Mouse (Mus musculus): Measurements from ENCODE around the gene 1700066M21Rik. TPM values are rescaled to one million over a fixed set of nuclear protein-coding genes. Genes with fewer than 3 reads are reported as not detected.

The 1700066M21Rik gene
- total and polyA plus RNA-seq, 3 experiments: 9.9 to 11.7 TPM; not detected in 1

GRCm38 (mm10) chr1:57335200-57335599 lies 42.2 kb upstream of the 1700066M21Rik start:
- TF ChIP-seq MAX (IDR thresholded peaks at IDR 0.05; ENCODE audit: low read length) (no peak), ELF1 (IDR thresholded peaks at IDR 0.05; ENCODE audit: low read depth, low read length) (no peak), MAFK (IDR thresholded peaks at IDR 0.05; ENCODE audit: borderline replicate concordance, low read depth, low read length) (no peak), TCF12 (IDR thresholded peaks at IDR 0.05; ENCODE audit: low read depth, low read length) (no peak), SIN3A (IDR thresholded peaks at IDR 0.05; ENCODE audit: low read length) (no peak), ZKSCAN1 (IDR thresholded peaks at IDR 0.05; ENCODE audit: low read depth, low read length) (no peak), CTCF (IDR thresholded peaks at IDR 0.05 in 2 of 3, conservative IDR thresholded peaks at IDR 0.05 in 1 of 3; ENCODE audit: control insufficient read depth in 1 of 3, insufficient read depth in 1 of 3, low read depth in 2 of 3, low read length in 3 of 3, poor library complexity in 1 of 3, severe bottlenecking in 1 of 3) (no peak), TAL1 (IDR thresholded peaks at IDR 0.05; ENCODE audit: low read length) (no peak), CHD1 (IDR thresholded peaks at IDR 0.05; ENCODE audit: low read depth, low read length) (no peak), HCFC1 (IDR thresholded peaks at IDR 0.05; ENCODE audit: low read depth, low read length) (no peak), USF1 (IDR thresholded peaks at IDR 0.05; ENCODE audit: low read depth, low read length) (no peak), E2F4 (IDR thresholded peaks at IDR 0.05; ENCODE audit: borderline replicate concordance, low read depth, low read length) (no peak), RCOR1 (IDR thresholded peaks at IDR 0.05; ENCODE audit: low read depth, low read length) (no peak), BHLHE40 (IDR thresholded peaks at IDR 0.05; ENCODE audit: borderline replicate concordance, low read depth, low read length) (no peak), POLR2AphosphoS5 (IDR thresholded peaks at IDR 0.05; ENCODE audit: borderline replicate concordance, low read depth, low read length) (no peak)
- no peaks in the 10 kb centered on the region for H3K36me3 ChIP-seq (ENCODE audit: control insufficient read depth in 1 of 2, insufficient read depth in 2 of 2, low read length in 2 of 2)
- no peak for DNase-seq (ENCODE audit: low read depth, low spot score)
- H3K4me1 ChIP-seq (ENCODE audit: control insufficient read depth in 1 of 2, insufficient read depth in 2 of 2, low read length in 2 of 2): no peaks in the 10 kb centered on the region
- H3K79me2 ChIP-seq (ENCODE audit: control insufficient read depth, insufficient read depth, low read length, poor library complexity): no peaks in the 10 kb centered on the region
- H3K9ac ChIP-seq (ENCODE audit: control insufficient read depth, low read depth, low read length, poor library complexity, severe bottlenecking): no peak overlapping the region
- H3K27ac ChIP-seq (ENCODE audit: control insufficient read depth, low read depth, low read length): no peak overlapping the region
- H3K4me3 ChIP-seq (ENCODE audit: control insufficient read depth in 1 of 2, insufficient read depth in 1 of 2, low read depth in 2 of 2, low read length in 2 of 2): no peak overlapping the region
- no peaks in the 10 kb centered on the region for H3K9me3 ChIP-seq (replicated peaks; ENCODE audit: insufficient read depth, low read length)
- no peaks in the 10 kb centered on the region for H3K27me3 ChIP-seq (ENCODE audit: control insufficient read depth in 1 of 2, insufficient read depth in 2 of 2, low read length in 2 of 2)

- Histone ChIP-seq H3K27ac (ENCODE audit: control insufficient read depth, low read depth, low read length) (no peak overlapping the region), H3K4me1 (ENCODE audit: control insufficient read depth in 1 of 2, insufficient read depth in 2 of 2, low read length in 2 of 2) (no peaks in the 10 kb centered on the region), H3K79me2 (ENCODE audit: control insufficient read depth, insufficient read depth, low read length, poor library complexity) (no peaks in the 10 kb centered on the region), H3K9me3 (replicated peaks; ENCODE audit: insufficient read depth, low read length) (no peaks in the 10 kb centered on the region), H3K36me3 (ENCODE audit: control insufficient read depth in 1 of 2, insufficient read depth in 2 of 2, low read length in 2 of 2) (no peaks in the 10 kb centered on the region), H3K9ac (ENCODE audit: control insufficient read depth, low read depth, low read length, poor library complexity, severe bottlenecking) (no peak overlapping the region), H3K4me3 (ENCODE audit: control insufficient read depth in 1 of 2, insufficient read depth in 1 of 2, low read depth in 2 of 2, low read length in 2 of 2) (no peak overlapping the region), H3K27me3 (ENCODE audit: control insufficient read depth in 1 of 2, insufficient read depth in 2 of 2, low read length in 2 of 2) (no peaks in the 10 kb centered on the region; a peak in 1 of 4 replicates)
- DNase-seq (ENCODE audit: low read depth, low spot score): peak; percentile 37
- no peak for TF ChIP-seq GABPA (IDR thresholded peaks at IDR 0.05; ENCODE audit: low read depth, low read length)
- TF ChIP-seq USF1 (IDR thresholded peaks at IDR 0.05; ENCODE audit: low read depth, low read length): peak; percentile 39; the same call in 1 of the 2 replicates
- no peak for TF ChIP-seq BHLHE40 (IDR thresholded peaks at IDR 0.05; ENCODE audit: borderline replicate concordance, low read depth, low read length)
- peak; percentile 88 for TF ChIP-seq ZNF384 (IDR thresholded peaks at IDR 0.05; ENCODE audit: low read depth, low read length)
- TF ChIP-seq NRF1 (IDR thresholded peaks at IDR 0.05; ENCODE audit: insufficient read depth, low read depth, low read length, poor library complexity, severe bottlenecking): no peak
- no peak for TF ChIP-seq NELFE (IDR thresholded peaks at IDR 0.05; ENCODE audit: low read depth, low read length)
- no peak for TF ChIP-seq ELF1 (IDR thresholded peaks at IDR 0.05; ENCODE audit: low read depth, low read length)
- TF ChIP-seq MAFK (IDR thresholded peaks at IDR 0.05; ENCODE audit: borderline replicate concordance, low read depth, low read length): no peak
- no peak for TF ChIP-seq ETS1 (IDR thresholded peaks at IDR 0.05; ENCODE audit: low read depth, low read length)
- no peak for TF ChIP-seq KAT2A (conservative IDR thresholded peaks at IDR 0.05; ENCODE audit: low read depth, low read length)
- peak; percentile 80 for TF ChIP-seq RAD21 (IDR thresholded peaks at IDR 0.05; ENCODE audit: low read depth, low read length)
- TF ChIP-seq CTCF (IDR thresholded peaks at IDR 0.05 in 2 of 3, conservative IDR thresholded peaks at IDR 0.05 in 1 of 3; ENCODE audit: control insufficient read depth in 1 of 3, insufficient read depth in 1 of 3, low read depth in 2 of 3, low read length in 3 of 3, poor library complexity in 1 of 3, severe bottlenecking in 1 of 3): peak; percentile 10 to 65 (median 40); a peak in 4 of 6 replicates
- TF ChIP-seq GATA1 (IDR thresholded peaks at IDR 0.05; ENCODE audit: low read depth, low read length): no peak
- TF ChIP-seq MAZ (IDR thresholded peaks at IDR 0.05; ENCODE audit: low read depth, low read length): no peak
- no peak for TF ChIP-seq MAX (IDR thresholded peaks at IDR 0.05; ENCODE audit: low read length)
- TF ChIP-seq SMC3 (IDR thresholded peaks at IDR 0.05; ENCODE audit: low read depth, low read length): peak; percentile 62
- TF ChIP-seq JUND (IDR thresholded peaks at IDR 0.05; ENCODE audit: low read depth, low read length): no peak
- TF ChIP-seq ZC3H11A (IDR thresholded peaks at IDR 0.05; ENCODE audit: low read depth, low read length): no peak
- TF ChIP-seq MEF2A (IDR thresholded peaks at IDR 0.05; ENCODE audit: extremely low read depth, insufficient replicate concordance, low read depth, low read length, poor library complexity, severe bottlenecking): no peak
- no peak for TF ChIP-seq UBTF (IDR thresholded peaks at IDR 0.05; ENCODE audit: borderline replicate concordance, insufficient read depth, low read depth, low read length)
- no peak for TF ChIP-seq E2F4 (IDR thresholded peaks at IDR 0.05; ENCODE audit: borderline replicate concordance, low read depth, low read length)
These were observed 38.1 kb upstream of the 1700066M21Rik start for GRCm38 (mm10) chr1:57339156-57339796.
